Mouse (Mus musculus) thymus, postnatal 4 days (tissue): ENCODE results near the gene Uprt.

Experiments used
- DNase-seq: peaks from one replicate; pipeline ENCODE4 v3.0.0; 2021

The Uprt gene

GRCm38 (mm10) chrX:104482572-104483443, at the start of gene Uprt:
TSS of gene Uprt (plus strand) at chrX:104482818.
- DNase-seq, result peak; percentile 77

- DNase-seq, result no peak
Measured at GRCm38 (mm10) chrX:104433456-104433855, 49.2 kb upstream of the Uprt start.

GRCm38 (mm10) chrX:104452433-104452832, 30.2 kb upstream of the Uprt start:
- no peak for DNase-seq

GRCm38 (mm10) chrX:104461755-104462154, 20.9 kb upstream of the Uprt start:
- DNase-seq, result no peak

GRCm38 (mm10) chrX:104464376-104464775, 18.2 kb upstream of the Uprt start:
- no peak for DNase-seq

GRCm38 (mm10) chrX:104478041-104478440, 4.6 kb upstream of the Uprt start:
- DNase-seq, result no peak

- DNase-seq, result no peak
Measured at GRCm38 (mm10) chrX:104483444-104483808, 808 bp downstream of the Uprt start.

- DNase-seq, result no peak
Measured at GRCm38 (mm10) chrX:104485596-104485995, 3.0 kb downstream of the Uprt start.

GRCm38 (mm10) chrX:104488036-104488435, 5.4 kb downstream of the Uprt start:
- DNase-seq, result no peak

GRCm38 (mm10) chrX:104488870-104489467, 6.4 kb downstream of the Uprt start:
- no peak for DNase-seq

GRCm38 (mm10) chrX:104489626-104490355, 7.2 kb downstream of the Uprt start:
- DNase-seq, result no peak

- no peak for DNase-seq
Measured at GRCm38 (mm10) chrX:104501765-104502164, 19.1 kb downstream of the Uprt start.

- DNase-seq, result no peak
Measured at GRCm38 (mm10) chrX:104542635-104543034, 60.0 kb downstream of the Uprt start.

GRCm38 (mm10) chrX:104543919-104544595, 61.4 kb downstream of the Uprt start:
- no peak for DNase-seq

GRCm38 (mm10) chrX:104545283-104545682, 62.7 kb downstream of the Uprt start:
- no peak for DNase-seq
